Mouse (Mus musculus): Measurements from ENCODE around the gene Rbfox3. TPM values are rescaled to one million over a fixed set of nuclear protein-coding genes. Genes with fewer than 3 reads are reported as not detected.

Rbfox3 gene
- polyA plus RNA-seq, 1 experiment from 2014 or later, result 69.3 TPM

- Histone ChIP-seq H3K27ac (no peak overlapping the region), H3K4me1 (replicated peaks; ENCODE audit: control insufficient read depth, insufficient read depth, low read length) (peaks cover 9% of the 10 kb centered on the region; the same call in 1 of the 2 replicates), H3K9ac (no peak overlapping the region), H3K36me3 (replicated peaks; ENCODE audit: control insufficient read depth, insufficient read depth) (no peaks in the 10 kb centered on the region), H3K4me3 (replicated peaks; ENCODE audit: low read length) (no peak overlapping the region), H3K27me3 (ENCODE audit: control insufficient read depth, insufficient read depth, low read length) (no peaks in the 10 kb centered on the region), H3K4me2 (replicated peaks) (no peak overlapping the region), H3K9me3 (ENCODE audit: control insufficient read depth, low read length) (no peaks in the 10 kb centered on the region)
- WGBS, result 83% methylated on average over 7 of the region's 7 CpGs
- ATAC-seq (ENCODE audit: low FRiP score), result no peak
- DNase-seq (ENCODE audit: low spot score), result no peak
These were observed 368.5 kb downstream of the Rbfox3 start for GRCm38 (mm10) chr11:118542906-118543305.

- H3K27me3 ChIP-seq (ENCODE audit: control insufficient read depth, insufficient read depth, low read length), result no peaks in the 10 kb centered on the region
- WGBS, result 74% methylated on average over 12 of the region's 12 CpGs
These were observed 370.9 kb downstream of the Rbfox3 start for GRCm38 (mm10) chr11:118540411-118541026.

GRCm38 (mm10) chr11:118538008-118538407 is 373.4 kb downstream of the Rbfox3 start:
- WGBS, result 65% methylated on average over 11 of the region's 11 CpGs
- no peaks in the 10 kb centered on the region for H3K36me3 ChIP-seq (replicated peaks; ENCODE audit: control insufficient read depth, insufficient read depth)
- H3K9me3 ChIP-seq (ENCODE audit: control insufficient read depth, low read length), result no peaks in the 10 kb centered on the region
- H3K4me2 ChIP-seq (replicated peaks), result no peak overlapping the region
- DNase-seq (ENCODE audit: low spot score), result no peak
- no peaks in the 10 kb centered on the region for H3K27me3 ChIP-seq (ENCODE audit: control insufficient read depth, insufficient read depth, low read length)
- no peak overlapping the region for H3K4me3 ChIP-seq (replicated peaks; ENCODE audit: low read length)
- no peak overlapping the region for H3K27ac ChIP-seq
- peaks cover 28% of the 10 kb centered on the region; the same call in 1 of the 2 replicates for H3K4me1 ChIP-seq (replicated peaks; ENCODE audit: control insufficient read depth, insufficient read depth, low read length)
- H3K9ac ChIP-seq, result no peak overlapping the region
- ATAC-seq (ENCODE audit: low FRiP score), result no peak

More at GRCm38 (mm10) chr11:118540411-118541026, 370.9 kb downstream of the Rbfox3 start:
- H3K4me2 ChIP-seq (replicated peaks), result no peak overlapping the region
- no peak overlapping the region for H3K9ac ChIP-seq
- no peaks in the 10 kb centered on the region for H3K36me3 ChIP-seq (replicated peaks; ENCODE audit: control insufficient read depth, insufficient read depth)
- H3K4me3 ChIP-seq (replicated peaks; ENCODE audit: low read length), result no peak overlapping the region
- no peaks in the 10 kb centered on the region for H3K9me3 ChIP-seq (ENCODE audit: control insufficient read depth, low read length)
- H3K27ac ChIP-seq, result no peak overlapping the region
- no peak for ATAC-seq (ENCODE audit: low FRiP score)
- no peak for DNase-seq (ENCODE audit: low spot score)
- H3K4me1 ChIP-seq (replicated peaks; ENCODE audit: control insufficient read depth, insufficient read depth, low read length), result peaks cover 15% of the 10 kb centered on the region; the same call in 1 of the 2 replicates

- peak; percentile 57 for DNase-seq (ENCODE audit: low spot score)
- no peak overlapping the region for H3K4me2 ChIP-seq (replicated peaks)
- peaks cover 32% of the 10 kb centered on the region for H3K4me1 ChIP-seq (replicated peaks; ENCODE audit: control insufficient read depth, insufficient read depth, low read length)
- H3K9me3 ChIP-seq (ENCODE audit: control insufficient read depth, low read length), result no peaks in the 10 kb centered on the region
- H3K36me3 ChIP-seq (replicated peaks; ENCODE audit: control insufficient read depth, insufficient read depth), result no peaks in the 10 kb centered on the region
- H3K27me3 ChIP-seq (ENCODE audit: control insufficient read depth, insufficient read depth, low read length), result no peaks in the 10 kb centered on the region
- ATAC-seq (ENCODE audit: low FRiP score), result peak; percentile 38; the same call in 1 of the 2 replicates
- H3K27ac ChIP-seq, result no peak overlapping the region
- 35% methylated on average over 18 of the region's 18 CpGs for WGBS
- H3K9ac ChIP-seq, result no peak overlapping the region
- H3K4me3 ChIP-seq (replicated peaks; ENCODE audit: low read length), result no peak overlapping the region
These were observed 376.9 kb downstream of the Rbfox3 start for GRCm38 (mm10) chr11:118534382-118535092.

GRCm38 (mm10) chr11:118530313-118530712 is 381.1 kb downstream of the Rbfox3 start:
- H3K4me2 ChIP-seq (replicated peaks), result no peak overlapping the region
- H3K4me1 ChIP-seq (replicated peaks; ENCODE audit: control insufficient read depth, insufficient read depth, low read length), result peaks cover 45% of the 10 kb centered on the region
- H3K27me3 ChIP-seq (ENCODE audit: control insufficient read depth, insufficient read depth, low read length), result no peaks in the 10 kb centered on the region
- H3K36me3 ChIP-seq (replicated peaks; ENCODE audit: control insufficient read depth, insufficient read depth), result no peaks in the 10 kb centered on the region
- no peak overlapping the region for H3K4me3 ChIP-seq (replicated peaks; ENCODE audit: low read length)
- H3K9ac ChIP-seq, result no peak overlapping the region
- WGBS, result 64% methylated on average over 8 of the region's 8 CpGs
- ATAC-seq (ENCODE audit: low FRiP score) (no peak), DNase-seq (ENCODE audit: low spot score) (no peak)
- no peaks in the 10 kb centered on the region for H3K9me3 ChIP-seq (ENCODE audit: control insufficient read depth, low read length)
- H3K27ac ChIP-seq, result peak overlapping the region; percentile 64

GRCm38 (mm10) chr11:118528761-118529160 is 382.6 kb downstream of the Rbfox3 start:
- H3K9ac ChIP-seq, result no peak overlapping the region

GRCm38 (mm10) chr11:118525059-118525458 is 386.3 kb downstream of the Rbfox3 start:
- Histone ChIP-seq H3K4me3 (replicated peaks; ENCODE audit: low read length) (no peak overlapping the region), H3K9me3 (ENCODE audit: control insufficient read depth, low read length) (no peaks in the 10 kb centered on the region), H3K9ac (0 out of 2 replicates have a peak overlapping the region, but pooled peaks have one; percentile 40), H3K27ac (peak overlapping the region; percentile 76), H3K36me3 (replicated peaks; ENCODE audit: control insufficient read depth, insufficient read depth) (no peaks in the 10 kb centered on the region), H3K4me1 (replicated peaks; ENCODE audit: control insufficient read depth, insufficient read depth, low read length) (peaks cover 38% of the 10 kb centered on the region), H3K4me2 (replicated peaks) (no peak overlapping the region), H3K27me3 (ENCODE audit: control insufficient read depth, insufficient read depth, low read length) (no peaks in the 10 kb centered on the region)
- peak; percentile 63 for DNase-seq (ENCODE audit: low spot score)
- ATAC-seq (ENCODE audit: low FRiP score), result peak; percentile 51
- WGBS, result 36% methylated on average over 11 of the region's 11 CpGs

More at GRCm38 (mm10) chr11:118528761-118529160, 382.6 kb downstream of the Rbfox3 start:
- Histone ChIP-seq H3K9me3 (ENCODE audit: control insufficient read depth, low read length) (no peaks in the 10 kb centered on the region), H3K4me2 (replicated peaks) (no peak overlapping the region), H3K4me3 (replicated peaks; ENCODE audit: low read length) (no peak overlapping the region), H3K27ac (no peak overlapping the region), H3K36me3 (replicated peaks; ENCODE audit: control insufficient read depth, insufficient read depth) (no peaks in the 10 kb centered on the region), H3K27me3 (ENCODE audit: control insufficient read depth, insufficient read depth, low read length) (no peaks in the 10 kb centered on the region), H3K4me1 (replicated peaks; ENCODE audit: control insufficient read depth, insufficient read depth, low read length) (peaks cover 45% of the 10 kb centered on the region)
- 90% methylated on average over 9 of the region's 9 CpGs for WGBS
- DNase-seq (ENCODE audit: low spot score), result no peak
- no peak for ATAC-seq (ENCODE audit: low FRiP score)

GRCm38 (mm10) chr11:118523496-118524145 is 387.8 kb downstream of the Rbfox3 start:
- H3K27ac ChIP-seq, result no peak overlapping the region
- peaks cover 29% of the 10 kb centered on the region for H3K4me1 ChIP-seq (replicated peaks; ENCODE audit: control insufficient read depth, insufficient read depth, low read length)
- DNase-seq (ENCODE audit: low spot score) (no peak), ATAC-seq (ENCODE audit: low FRiP score) (no peak)
- no peaks in the 10 kb centered on the region for H3K36me3 ChIP-seq (replicated peaks; ENCODE audit: control insufficient read depth, insufficient read depth)
- H3K27me3 ChIP-seq (ENCODE audit: control insufficient read depth, insufficient read depth, low read length), result no peaks in the 10 kb centered on the region
- no peak overlapping the region for H3K4me2 ChIP-seq (replicated peaks)
- no peak overlapping the region for H3K4me3 ChIP-seq (replicated peaks; ENCODE audit: low read length)
- no peaks in the 10 kb centered on the region for H3K9me3 ChIP-seq (ENCODE audit: control insufficient read depth, low read length)
- no peak overlapping the region for H3K9ac ChIP-seq
- 84% methylated on average over 4 of the region's 4 CpGs for WGBS

GRCm38 (mm10) chr11:118520932-118521331 is 390.5 kb downstream of the Rbfox3 start:
- no peaks in the 10 kb centered on the region for H3K36me3 ChIP-seq (replicated peaks; ENCODE audit: control insufficient read depth, insufficient read depth)
- no peak overlapping the region for H3K9ac ChIP-seq
- no peaks in the 10 kb centered on the region for H3K9me3 ChIP-seq (ENCODE audit: control insufficient read depth, low read length)
- 69% methylated on average over 2 of the region's 2 CpGs for WGBS
- H3K4me2 ChIP-seq (replicated peaks), result no peak overlapping the region
- peaks cover 17% of the 10 kb centered on the region for H3K4me1 ChIP-seq (replicated peaks; ENCODE audit: control insufficient read depth, insufficient read depth, low read length)
- H3K4me3 ChIP-seq (replicated peaks; ENCODE audit: low read length), result no peak overlapping the region
- DNase-seq (ENCODE audit: low spot score) (no peak), ATAC-seq (ENCODE audit: low FRiP score) (no peak)
- H3K27ac ChIP-seq, result no peak overlapping the region
- no peaks in the 10 kb centered on the region for H3K27me3 ChIP-seq (ENCODE audit: control insufficient read depth, insufficient read depth, low read length)

Measured in hindbrain, embryonic 14.5 days (tissue).